Mouse (Mus musculus): ENCODE data around the gene Elmsan1. TPM values are rescaled to one million over a fixed set of nuclear protein-coding genes. Genes with fewer than 3 reads are reported as not detected.
"Not testable (repeated sequence)": the region's sequence is repeated elsewhere in the genome, so short reads cannot be mapped to it uniquely, and the experiment has no call there.

The Elmsan1 gene
- polyA plus RNA-seq, 1 experiment from 2014 or later: 4.3 TPM

DNA sequence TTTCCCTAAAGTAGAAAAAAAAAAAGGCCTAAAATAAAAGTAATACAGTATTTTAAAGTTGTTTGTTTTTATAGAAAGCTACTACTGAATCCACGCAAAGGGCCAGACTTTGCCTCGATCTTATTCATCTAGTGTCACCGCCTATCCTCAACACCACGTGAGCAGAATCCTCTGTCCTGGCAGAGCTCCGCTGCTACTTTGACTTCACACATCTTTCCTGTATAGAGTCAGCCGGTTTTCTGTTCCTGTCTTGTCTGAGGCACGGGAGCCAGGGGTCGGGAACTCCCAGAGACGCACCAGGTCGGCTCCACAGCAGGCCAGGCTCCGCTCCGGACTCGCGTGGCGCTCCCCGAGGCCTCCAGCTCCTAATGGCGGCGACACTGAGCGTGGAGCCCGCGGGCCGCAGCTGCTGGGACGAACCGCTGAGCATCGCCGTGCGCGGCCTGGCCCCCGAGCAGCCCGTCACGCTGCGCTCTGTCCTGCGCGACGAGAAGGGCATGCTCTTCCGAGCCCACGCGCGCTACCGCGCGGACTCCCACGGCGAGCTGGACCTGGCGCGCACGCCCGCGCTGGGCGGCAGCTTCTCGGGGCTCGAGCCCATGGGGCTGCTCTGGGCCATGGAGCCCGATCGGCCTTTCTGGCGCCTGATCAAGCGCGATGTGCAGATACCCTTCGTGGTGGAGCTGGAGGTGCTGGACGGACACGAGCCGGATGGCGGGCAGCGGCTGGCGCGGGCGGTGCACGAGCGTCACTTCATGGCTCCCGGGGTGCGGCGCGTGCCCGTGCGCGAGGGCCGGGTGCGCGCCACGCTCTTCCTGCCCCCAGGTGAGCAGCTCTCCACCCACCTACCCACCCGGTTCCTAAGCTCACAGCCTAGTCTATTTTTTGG lies 117.8 kb downstream of the Elmsan1 start, which contains the start of gene Acot6:
TSS of gene Acot6 (plus strand) at position 51 of the 889 bp plus-strand sequence.
- peak within 1 kb of the TSS; percentile 76 for H3K4me2 ChIP-seq (ENCODE audit: low read length)
- not testable (repeated sequence) for H3K27me3 ChIP-seq (ENCODE audit: control insufficient read depth, insufficient read depth, low read length); H3K4me1 ChIP-seq (ENCODE audit: control insufficient read depth, insufficient read depth, low read length); H3K36me3 ChIP-seq (ENCODE audit: control insufficient read depth, insufficient read depth, low read length); H3K9me3 ChIP-seq (ENCODE audit: control insufficient read depth, low read length)
- 0 out of 2 replicates have a peak within 1 kb of the TSS, but pooled peaks have one; percentile 20 for H3K27ac ChIP-seq (replicated peaks; ENCODE audit: low read depth, low read length)
- peak within 1 kb of the TSS; percentile 58 for H3K9ac ChIP-seq (replicated peaks; ENCODE audit: low read length)
- 2% methylated on average over 73 of the region's 80 CpGs for WGBS
- DNase-seq (peak; percentile 74), ATAC-seq (ENCODE audit: low FRiP score, low TSS enrichment) (peak; percentile 62; the same call in 1 of the 2 replicates)
- H3K4me3 ChIP-seq (replicated peaks; ENCODE audit: low read depth, low read length): peak within 1 kb of the TSS; percentile 46

DNA sequence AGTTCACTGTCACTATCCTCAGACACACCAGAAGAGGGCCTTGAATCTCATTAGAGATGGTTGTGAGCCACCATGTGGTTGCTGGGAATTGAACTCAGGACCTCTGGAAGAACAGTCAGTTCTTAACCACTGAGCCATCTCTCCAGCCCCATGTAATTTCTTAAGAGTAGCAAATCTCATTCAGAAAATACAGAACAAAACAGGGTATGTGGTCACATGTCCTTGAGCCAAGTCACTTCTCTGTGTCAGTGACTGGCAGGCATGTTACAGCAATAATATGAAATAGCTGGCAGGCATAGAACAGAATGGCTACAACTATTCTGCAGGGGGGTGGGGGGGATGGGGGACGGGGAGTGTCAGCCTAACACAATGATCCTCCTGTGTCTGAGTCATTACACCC lies 118.6 kb downstream of the Elmsan1 start:
- Histone ChIP-seq H3K36me3 (ENCODE audit: control insufficient read depth, insufficient read depth, low read length) (no peaks in the 10 kb centered on the region), H3K4me3 (replicated peaks; ENCODE audit: low read depth, low read length) (no peak overlapping the region; the same call in 1 of the 2 replicates), H3K27me3 (ENCODE audit: control insufficient read depth, insufficient read depth, low read length) (no peaks in the 10 kb centered on the region), H3K4me2 (ENCODE audit: low read length) (peak overlapping the region; percentile 76), H3K9ac (replicated peaks; ENCODE audit: low read length) (no peak overlapping the region), H3K9me3 (ENCODE audit: control insufficient read depth, low read length) (no peaks in the 10 kb centered on the region), H3K27ac (replicated peaks; ENCODE audit: low read depth, low read length) (no peak overlapping the region), H3K4me1 (ENCODE audit: control insufficient read depth, insufficient read depth, low read length) (0 out of 2 replicates have a peak, but pooled peaks cover 3% of the 10 kb centered on the region)
- WGBS: 50% methylated on average over 1 of the region's 1 CpGs
- ATAC-seq (ENCODE audit: low FRiP score, low TSS enrichment) (no peak), DNase-seq (no peak)

DNA sequence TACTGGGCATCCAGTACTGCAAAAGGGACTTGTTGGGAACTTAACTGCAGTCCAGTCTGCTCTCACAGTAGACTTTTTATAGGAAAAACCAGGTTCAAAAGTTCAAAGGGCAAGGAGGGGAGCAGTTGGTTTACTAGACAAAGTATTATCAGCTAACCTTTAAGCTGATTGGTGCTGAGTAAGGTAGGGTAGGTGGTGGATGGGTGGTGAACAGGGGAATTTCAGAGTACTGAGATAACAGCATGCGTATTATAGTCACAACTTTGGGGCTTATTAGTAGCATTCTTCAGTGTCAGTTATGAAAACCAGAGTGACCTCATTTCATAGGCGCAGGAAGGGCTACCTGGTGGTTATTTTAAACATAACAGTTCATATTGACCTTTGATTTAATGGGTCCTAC lies 119.1 kb downstream of the Elmsan1 start:
- H3K36me3 ChIP-seq (ENCODE audit: control insufficient read depth, insufficient read depth, low read length): no peaks in the 10 kb centered on the region
- H3K9ac ChIP-seq (replicated peaks; ENCODE audit: low read length): no peak overlapping the region
- DNase-seq (no peak), ATAC-seq (ENCODE audit: low FRiP score, low TSS enrichment) (no peak)
- H3K27me3 ChIP-seq (ENCODE audit: control insufficient read depth, insufficient read depth, low read length): no peaks in the 10 kb centered on the region
- H3K4me3 ChIP-seq (replicated peaks; ENCODE audit: low read depth, low read length): no peak overlapping the region
- 97% methylated on average over 2 of the region's 2 CpGs for WGBS
- H3K4me1 ChIP-seq (ENCODE audit: control insufficient read depth, insufficient read depth, low read length): 0 out of 2 replicates have a peak, but pooled peaks cover 3% of the 10 kb centered on the region
- H3K27ac ChIP-seq (replicated peaks; ENCODE audit: low read depth, low read length): no peak overlapping the region
- no peak overlapping the region for H3K4me2 ChIP-seq (ENCODE audit: low read length)
- H3K9me3 ChIP-seq (ENCODE audit: control insufficient read depth, low read length): no peaks in the 10 kb centered on the region

Other genes with a start within 250 kb of the Elmsan1 start
- not detected in 2 replicates for gene Heatr4, start 234.0 kb downstream of the Elmsan1 start, polyA plus RNA-seq (2014; fragmentation: Nextera tagmentation; extraction: Ambion mirVana)
- gene Acot2, start 231.0 kb downstream of the Elmsan1 start, polyA plus RNA-seq (2014; fragmentation: Nextera tagmentation; extraction: Ambion mirVana): 8.8 and 9.2 TPM in 2 replicates
- gene Acot1, start 209.4 kb downstream of the Elmsan1 start, polyA plus RNA-seq (2014; fragmentation: Nextera tagmentation; extraction: Ambion mirVana): 98.3 and 108 TPM in 2 replicates
- gene Acot4, start 180.5 kb downstream of the Elmsan1 start, polyA plus RNA-seq (2014; fragmentation: Nextera tagmentation; extraction: Ambion mirVana): 0.18 and 0.62 TPM in 2 replicates
- not detected in 2 replicates for gene Gm49366, start 179.9 kb downstream of the Elmsan1 start, polyA plus RNA-seq (2014; fragmentation: Nextera tagmentation; extraction: Ambion mirVana)
- 0.88 and 1.2 TPM in 2 replicates for gene Acot3, start 166.7 kb downstream of the Elmsan1 start, polyA plus RNA-seq (2014; fragmentation: Nextera tagmentation; extraction: Ambion mirVana)
- gene Acot5, start 149.6 kb downstream of the Elmsan1 start, polyA plus RNA-seq (2014; fragmentation: Nextera tagmentation; extraction: Ambion mirVana): not detected in 2 replicates
- 1.5 and 1.9 TPM in 2 replicates for gene Acot6, start 118.2 kb downstream of the Elmsan1 start, polyA plus RNA-seq (2014; fragmentation: Nextera tagmentation; extraction: Ambion mirVana)
- 7.0 and 7.8 TPM in 2 replicates for gene Dnal1, start 104.5 kb downstream of the Elmsan1 start, polyA plus RNA-seq (2014; fragmentation: Nextera tagmentation; extraction: Ambion mirVana)
- gene Pnma1, start 70.4 kb downstream of the Elmsan1 start, polyA plus RNA-seq (2014; fragmentation: Nextera tagmentation; extraction: Ambion mirVana): 5.4 and 6.2 TPM in 2 replicates
- gene Ptgr2, start 66.4 kb upstream of the Elmsan1 start, polyA plus RNA-seq (2014; fragmentation: Nextera tagmentation; extraction: Ambion mirVana): 14.0 and 14.4 TPM in 2 replicates
- 62.9 and 79.8 TPM in 2 replicates for gene Zfp410, start 98.0 kb upstream of the Elmsan1 start, polyA plus RNA-seq (2014; fragmentation: Nextera tagmentation; extraction: Ambion mirVana)
- 46.9 and 47.9 TPM in 2 replicates for gene Coq6, start 142.8 kb upstream of the Elmsan1 start, polyA plus RNA-seq (2014; fragmentation: Nextera tagmentation; extraction: Ambion mirVana)
- 15.9 TPM in 2 replicates for gene Fam161b, start 143.0 kb upstream of the Elmsan1 start, polyA plus RNA-seq (2014; fragmentation: Nextera tagmentation; extraction: Ambion mirVana)
- gene Entpd5, start 190.1 kb upstream of the Elmsan1 start, polyA plus RNA-seq (2014; fragmentation: Nextera tagmentation; extraction: Ambion mirVana): 6.4 and 12.1 TPM in 2 replicates
- 2.8 and 3.4 TPM in 2 replicates for gene Bbof1, start 190.2 kb upstream of the Elmsan1 start, polyA plus RNA-seq (2014; fragmentation: Nextera tagmentation; extraction: Ambion mirVana)
- 21.8 and 22.6 TPM in 2 replicates for gene Rnf113a2, start 198.3 kb upstream of the Elmsan1 start, polyA plus RNA-seq (2014; fragmentation: Nextera tagmentation; extraction: Ambion mirVana)
- 29.6 and 39.4 TPM in 2 replicates for gene Aldh6a1, start 232.1 kb upstream of the Elmsan1 start, polyA plus RNA-seq (2014; fragmentation: Nextera tagmentation; extraction: Ambion mirVana)
- 37.1 and 41.5 TPM in 2 replicates for gene Lin52, start 232.5 kb upstream of the Elmsan1 start, polyA plus RNA-seq (2014; fragmentation: Nextera tagmentation; extraction: Ambion mirVana)